Mouse (Mus musculus) CH12.LX (cell line): Measurements from ENCODE around the gene A930004D18Rik. TPM values are rescaled to one million over a fixed set of nuclear protein-coding genes. Genes with fewer than 3 reads are reported as not detected.
"Not testable (repeated sequence)": the region's sequence is repeated elsewhere in the genome, so short reads cannot be mapped to it uniquely, and the experiment has no call there.

Experiments used
- DNase-seq: peaks from one replicate; pipeline ENCODE4 v3.0.0-alpha.2; 2013; ENCODE audit errors: extremely low read depth
- H3K27ac ChIP-seq: 2 replicates; pipeline ENCODE4 v1.5.1; 2012; ENCODE audit warnings: low read depth, mild to moderate bottlenecking, control low read depth, moderate library complexity; ENCODE audit not compliant: insufficient read depth
- H3K27me3 ChIP-seq: replicated peaks from 2 replicates; pipeline ENCODE3; 2012; ENCODE audit warnings: inconsistent platforms
- H3K36me3 ChIP-seq, 2 experiments: replicated peaks in 1 of 2; 2 replicates each; pipeline versions ENCODE3 to v1.6.1; 2012; ENCODE audit warnings: inconsistent platforms in 1 of 2, low read length in 1 of 2, mild to moderate bottlenecking in 1 of 2, mixed read lengths in 1 of 2, moderate library complexity in 1 of 2; ENCODE audit not compliant: control insufficient read depth in 1 of 2, insufficient read depth in 1 of 2
- H3K4me1 ChIP-seq, 2 experiments: 2 replicates each; pipeline ENCODE4 v1.6.1; 2012; ENCODE audit warnings: inconsistent platforms in 1 of 2, moderate library complexity in 1 of 2; ENCODE audit not compliant: insufficient read depth in 2 of 2, control insufficient read depth in 1 of 2
- H3K4me2 ChIP-seq: 2 replicates; pipeline ENCODE4 v1.6.1; 2012; ENCODE audit warnings: low read depth, mild to moderate bottlenecking, control low read depth; ENCODE audit not compliant: poor library complexity, insufficient read depth, severe bottlenecking
- H3K4me3 ChIP-seq, 3 experiments: fragments of 150-350 bp in 1 of 3; sonication (generic) in 1 of 3; replicated peaks in 1 of 3; 2 replicates each; pipeline versions ENCODE3 to v1.5.1; 2011 to 2012; ENCODE audit warnings: low read depth in 2 of 3, low read length in 2 of 3, mild to moderate bottlenecking in 2 of 3, moderate library complexity in 2 of 3, control low read depth in 1 of 3, improper control_type of control experiment in 1 of 3, inconsistent platforms in 1 of 3, mixed read lengths in 1 of 3; ENCODE audit not compliant: poor library complexity in 1 of 3
- H3K79me2 ChIP-seq: replicated peaks from 2 replicates; pipeline ENCODE4 v1.6.1; 2012; ENCODE audit warnings: mild to moderate bottlenecking, moderate library complexity; ENCODE audit not compliant: control insufficient read depth, poor library complexity, insufficient read depth, severe bottlenecking; ENCODE audit errors: extremely low read depth
- H3K9ac ChIP-seq: 2 replicates; pipeline ENCODE4 v1.6.1; 2012; ENCODE audit warnings: low read depth, mild to moderate bottlenecking, control low read depth, moderate library complexity; ENCODE audit not compliant: insufficient read depth
- H3K9me3 ChIP-seq: replicated peaks from 2 replicates; pipeline ENCODE3; 2012; ENCODE audit warnings: low read length, inconsistent platforms, mixed read lengths
- RCOR1 ChIP-seq: conservative IDR thresholded peaks from 2 replicates; pipeline ENCODE4 v1.6.1; 2012; ENCODE audit warnings: low read depth, mild to moderate bottlenecking, inconsistent platforms, low read length, improper control_type of control experiment
- TBP ChIP-seq: conservative IDR thresholded peaks from 2 replicates; pipeline ENCODE4 v1.6.1; 2011; ENCODE audit warnings: low read depth, low read length, improper control_type of control experiment
- ZNF384 ChIP-seq: IDR thresholded peaks from 2 replicates; pipeline ENCODE4 v1.6.1; 2012; ENCODE audit warnings: low read depth, low read length, improper control_type of control experiment, inconsistent platforms
- dilution Hi-C: fragments of 300-500 bp; cut with MboI; formaldehyde crosslinking; loops from 2 replicates; pipeline ENCODE4 v1.14.3; 2020; ENCODE audit warnings: low sequenced_read_pairs; ENCODE audit not compliant: extremely low pct_unique_long_range_greater_than_20kb, extremely low pct_ligation_motif_present
- in situ Hi-C: fragments of 300-500 bp; cut with MboI; formaldehyde crosslinking; loops from 3 replicates; pipeline ENCODE4 v1.14.3; 2019; ENCODE audit warnings: low sequenced_read_pairs, low pct_ligation_motif_present, low pct_unique_long_range_greater_than_20kb, mixed read lengths
- polyA plus RNA-seq: library from polyadenylated mRNA; unstranded; fragments of >175 nt; gene quantifications from 2 replicates; pipeline ENCODE4 v1.2.1, GENCODE M21; 2012; ENCODE audit warnings: low read depth; ENCODE audit not compliant: insufficient read length
- total RNA-seq, 2 experiments: library from RNA; depleted of rRNA; stranded (reverse); fragments of 300-350 nt in 1 of 2; fragments of >200 nt in 1 of 2; gene quantifications; 2 replicates each; pipeline ENCODE4 v1.2.3; 2012 to 2014

Gene A930004D18Rik
- total and polyA plus RNA-seq, 3 experiments = 0.15 to 1.7 (median 0.72) TPM

DNA sequence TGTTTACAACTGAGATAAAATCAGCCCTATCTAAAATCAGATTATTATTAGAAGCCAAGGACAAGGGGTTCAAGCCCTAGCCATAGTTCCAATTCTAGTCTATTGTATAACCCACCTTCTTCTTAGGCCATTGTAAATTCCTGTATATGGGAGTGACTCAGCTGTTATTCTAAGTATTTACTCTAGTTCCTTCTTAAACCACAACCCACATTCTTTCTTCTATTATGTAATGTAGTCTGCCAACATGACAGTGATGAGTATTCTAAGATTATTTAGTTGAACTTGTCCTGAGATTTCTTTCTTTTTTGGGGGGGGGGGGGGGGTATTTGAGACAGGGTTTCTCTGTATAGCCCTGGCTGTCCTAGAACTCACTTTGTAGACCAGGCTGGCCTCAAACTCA lies 59.9 kb downstream of the A930004D18Rik start:
- in situ Hi-C loops, H3K4me1 ChIP-seq, H3K27ac ChIP-seq, H3K4me3 ChIP-seq, DNase-seq, H3K9ac ChIP-seq, dilution Hi-C loops, H3K27me3 ChIP-seq, H3K36me3 ChIP-seq, H3K9me3 ChIP-seq, H3K79me2 ChIP-seq, H3K4me2 ChIP-seq: not testable (repeated sequence)

DNA sequence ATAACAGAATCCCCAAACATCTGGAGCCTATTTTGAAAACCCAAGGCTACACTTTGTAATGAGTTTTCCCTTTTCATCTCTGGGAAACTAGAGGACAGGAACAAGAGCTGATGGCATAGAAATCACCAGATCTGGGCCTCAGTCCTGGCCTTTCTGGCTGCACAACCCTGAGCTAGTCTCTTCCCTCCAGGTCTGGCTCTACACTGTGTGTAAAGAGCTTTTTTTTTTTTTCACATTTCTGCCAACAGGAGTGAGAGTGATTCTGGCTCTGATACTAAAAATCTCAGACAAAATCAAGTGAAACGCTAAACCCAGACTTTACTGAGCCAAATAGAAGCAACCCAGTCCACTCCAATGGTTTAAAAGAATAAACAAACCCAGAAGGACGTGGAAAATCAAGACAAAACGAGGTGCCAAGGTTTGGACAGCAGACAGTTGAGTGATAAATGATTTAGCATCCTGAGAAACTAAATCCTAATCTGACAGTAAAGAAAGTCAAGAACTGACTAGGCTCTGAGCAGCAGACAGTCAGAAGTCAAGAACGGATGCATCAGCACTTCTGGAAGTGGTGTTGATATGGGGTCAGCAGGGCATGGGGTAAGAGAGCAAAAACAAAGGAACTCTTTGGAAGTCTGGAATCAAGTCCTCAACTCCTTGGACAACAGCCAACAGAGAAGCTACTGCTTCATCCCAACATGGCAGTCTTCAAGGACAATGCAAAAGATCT lies 61.8 kb downstream of the A930004D18Rik start:
- Histone ChIP-seq H3K27ac (no peak overlapping the region), H3K9me3 (no peaks in the 10 kb centered on the region)
- TF ChIP-seq RCOR1 (no peak), TBP (no peak), ZNF384 (no peak)
- TF ChIP-seq, all 38 proteins: peak for 0
- no peak for DNase-seq
- Histone ChIP-seq H3K27me3 (no peaks in the 10 kb centered on the region), H3K79me2 (no peaks in the 10 kb centered on the region), H3K9ac (no peak overlapping the region), H3K4me3 (no peak overlapping the region), H3K4me1 (peaks cover 0 to under 1% of the 10 kb centered on the region in 2 experiments; a peak in 1 of 4 replicates), H3K36me3 (no peaks in the 10 kb centered on the region), H3K4me2 (no peak overlapping the region)
- dilution Hi-C loops = no loop called here
- in situ Hi-C loops = no loop called here

Other genes starting within 250 kb of the A930004D18Rik start
- not detected in 2 replicates for gene H2al2a, start 40.8 kb downstream of the A930004D18Rik start, total RNA-seq (2012; rRNA removed)
- not detected in 2 replicates for gene H2al2a, start 40.8 kb downstream of the A930004D18Rik start, total RNA-seq (2014; rRNA removed)
- gene H2al2a, start 40.8 kb downstream of the A930004D18Rik start, polyA plus RNA-seq = not detected in 2 replicates
- gene Skida1, start 11.3 kb upstream of the A930004D18Rik start, total RNA-seq (2012; rRNA removed) = 0.85 and 1.3 TPM in 2 replicates
- 0.35 and 0.59 TPM in 2 replicates for gene Skida1, start 11.3 kb upstream of the A930004D18Rik start, total RNA-seq (2014; rRNA removed)
- 0.26 and 0.36 TPM in 2 replicates for gene Skida1, start 11.3 kb upstream of the A930004D18Rik start, polyA plus RNA-seq
- 23.4 and 27.2 TPM in 2 replicates for gene Mllt10, start 17.5 kb upstream of the A930004D18Rik start, total RNA-seq (2012; rRNA removed)
- 22.0 and 23.0 TPM in 2 replicates for gene Mllt10, start 17.5 kb upstream of the A930004D18Rik start, total RNA-seq (2014; rRNA removed)
- 36.6 and 39.2 TPM in 2 replicates for gene Mllt10, start 17.5 kb upstream of the A930004D18Rik start, polyA plus RNA-seq